Mouse (Mus musculus) liver, embryonic 16.5 days (tissue): Measurements from ENCODE around the gene Prrt1. TPM values are rescaled to one million over a fixed set of nuclear protein-coding genes. Genes with fewer than 3 reads are reported as not detected.

Experiments
- ATAC-seq: fragments of 200-750 bp; cut with Nextera tagmentation; 2 replicates; pipeline ENCODE4 v1.8.0; 2017; ENCODE audit warnings: low read depth, mild to moderate bottlenecking, moderate number of reproducible peaks, moderate library complexity
- H3K27ac ChIP-seq: fragments of 300-500 bp; sonication (generic); 2 replicates; pipeline ENCODE4 v1.5.1; 2014; ENCODE audit warnings: mild to moderate bottlenecking, low read length
- H3K27me3 ChIP-seq: fragments of 300-500 bp; sonication (generic); 2 replicates; pipeline ENCODE4 v1.6.1; 2014; ENCODE audit warnings: low read depth, low read length, mixed read lengths; ENCODE audit not compliant: control insufficient read depth, insufficient read depth
- H3K36me3 ChIP-seq: fragments of 300-500 bp; sonication (generic); 2 replicates; pipeline ENCODE4 v1.6.1; 2014; ENCODE audit warnings: mild to moderate bottlenecking; ENCODE audit not compliant: control insufficient read depth, insufficient read depth
- H3K4me1 ChIP-seq: fragments of 300-500 bp; sonication (generic); 2 replicates; pipeline ENCODE4 v1.6.1; 2014; ENCODE audit warnings: low read depth, low read length, mixed read lengths; ENCODE audit not compliant: control insufficient read depth
- H3K4me2 ChIP-seq: fragments of 300-500 bp; sonication (generic); 2 replicates; pipeline ENCODE4 v1.6.1; 2014; ENCODE audit warnings: low read depth, low read length, mixed read lengths
- H3K4me3 ChIP-seq: fragments of 300-500 bp; sonication (generic); 2 replicates; pipeline ENCODE4 v1.5.1; 2014; ENCODE audit warnings: low read depth, mild to moderate bottlenecking, low read length
- H3K9ac ChIP-seq: fragments of 300-500 bp; sonication (generic); 2 replicates; pipeline ENCODE4 v1.6.1; 2014; ENCODE audit warnings: low read depth, low read length
- H3K9me3 ChIP-seq: fragments of 300-500 bp; sonication (generic); replicated peaks from 2 replicates; pipeline ENCODE4 v1.6.1; 2016; ENCODE audit warnings: low read length; ENCODE audit not compliant: control insufficient read depth
- whole genome bisulfite sequencing: fragments of 180-500 bp; shearing (Covaris S2); extraction: QIAGEN DNeasy Blood & Tissue Kit; methylation state at CpG from one replicate; pipeline ENCODE4 v1.1.7; 2014; ENCODE audit not compliant: insufficient replicate concordance; 5-methylcytosine and 5-hydroxymethylcytosine counted together
- polyA plus RNA-seq: library from polyadenylated mRNA; unstranded; fragments of >200 nt; fragmentation: Nextera tagmentation; extraction: Ambion mirVana; gene quantifications from 2 replicates; pipeline ENCODE4 v1.2.1, GENCODE M21; 2015

The Prrt1 gene
- polyA plus RNA-seq, 1 experiment from 2014 or later, result not detected

- WGBS, result 85% methylated on average over 14 of the region's 14 CpGs
- Histone ChIP-seq H3K4me3 (no peak overlapping the region), H3K4me1 (peaks cover 17% of the 10 kb centered on the region), H3K9me3 (no peaks in the 10 kb centered on the region), H3K4me2 (no peak overlapping the region), H3K9ac (no peak overlapping the region), H3K27ac (no peak overlapping the region), H3K27me3 (no peaks in the 10 kb centered on the region), H3K36me3 (peaks cover 6% of the 10 kb centered on the region)
- ATAC-seq, result no peak
Measured at GRCm38 (mm10) chr17:34650781-34651180, 21.4 kb downstream of the Prrt1 start.

- H3K36me3 ChIP-seq, result peaks cover 6% of the 10 kb centered on the region
- no peak overlapping the region for H3K4me2 ChIP-seq
- no peak overlapping the region for H3K4me3 ChIP-seq
- peaks cover 8% of the 10 kb centered on the region for H3K4me1 ChIP-seq
- no peaks in the 10 kb centered on the region for H3K9me3 ChIP-seq
- no peak for ATAC-seq
- H3K9ac ChIP-seq, result no peak overlapping the region
- no peak overlapping the region for H3K27ac ChIP-seq
- no peaks in the 10 kb centered on the region for H3K27me3 ChIP-seq
- 55% methylated on average over 19 of the region's 19 CpGs for WGBS
Measured at GRCm38 (mm10) chr17:34651507-34652221, 22.3 kb downstream of the Prrt1 start.

- H3K4me2 ChIP-seq, result no peak overlapping the region
- WGBS, result 78% methylated on average over 10 of the region's 10 CpGs
- no peak overlapping the region for H3K4me3 ChIP-seq
- H3K27ac ChIP-seq, result no peak overlapping the region
- peaks cover 6% of the 10 kb centered on the region for H3K36me3 ChIP-seq
- H3K9me3 ChIP-seq, result no peaks in the 10 kb centered on the region
- H3K27me3 ChIP-seq, result no peaks in the 10 kb centered on the region
- peaks cover 6% of the 10 kb centered on the region for H3K4me1 ChIP-seq
- no peak for ATAC-seq
- no peak overlapping the region for H3K9ac ChIP-seq
Measured at GRCm38 (mm10) chr17:34652546-34652945, 23.2 kb downstream of the Prrt1 start.

GRCm38 (mm10) chr17:34652985-34653384 is 23.7 kb downstream of the Prrt1 start:
- no peak overlapping the region for H3K4me2 ChIP-seq
- H3K9me3 ChIP-seq, result no peaks in the 10 kb centered on the region
- no peak overlapping the region for H3K4me3 ChIP-seq
- H3K9ac ChIP-seq, result no peak overlapping the region
- no peak overlapping the region for H3K27ac ChIP-seq
- H3K27me3 ChIP-seq, result no peaks in the 10 kb centered on the region
- 84% methylated on average over 8 of the region's 8 CpGs for WGBS
- no peak for ATAC-seq
- H3K36me3 ChIP-seq, result peaks cover 6% of the 10 kb centered on the region
- H3K4me1 ChIP-seq, result peaks cover 2% of the 10 kb centered on the region

GRCm38 (mm10) chr17:34653746-34654285 is 24.5 kb downstream of the Prrt1 start:
- Histone ChIP-seq H3K9ac (no peak overlapping the region), H3K27ac (no peak overlapping the region), H3K4me3 (no peak overlapping the region), H3K36me3 (peaks cover 6% of the 10 kb centered on the region), H3K4me1 (no peaks in the 10 kb centered on the region), H3K9me3 (no peaks in the 10 kb centered on the region), H3K27me3 (no peaks in the 10 kb centered on the region), H3K4me2 (no peak overlapping the region)
- WGBS, result 52% methylated on average over 9 of the region's 9 CpGs
- ATAC-seq, result no peak

GRCm38 (mm10) chr17:34654392-34654791 is 25.1 kb downstream of the Prrt1 start:
- Histone ChIP-seq H3K9ac (no peak overlapping the region), H3K9me3 (no peaks in the 10 kb centered on the region), H3K4me1 (no peaks in the 10 kb centered on the region), H3K27ac (no peak overlapping the region), H3K27me3 (peaks cover 4% of the 10 kb centered on the region; the same call in 1 of the 2 replicates), H3K4me3 (no peak overlapping the region), H3K36me3 (peaks cover 6% of the 10 kb centered on the region), H3K4me2 (no peak overlapping the region)
- ATAC-seq, result no peak
- WGBS, result 79% methylated on average over 13 of the region's 13 CpGs

- no peaks in the 10 kb centered on the region for H3K4me1 ChIP-seq
- H3K27ac ChIP-seq, result no peak overlapping the region
- peaks cover 7% of the 10 kb centered on the region for H3K27me3 ChIP-seq
- no peak; the same call in 1 of the 2 replicates for ATAC-seq
- H3K4me3 ChIP-seq, result no peak overlapping the region
- peaks cover 6% of the 10 kb centered on the region for H3K36me3 ChIP-seq
- no peak overlapping the region for H3K9ac ChIP-seq
- 50% methylated on average over 7 of the region's 7 CpGs for WGBS
- no peak overlapping the region for H3K4me2 ChIP-seq
- no peaks in the 10 kb centered on the region for H3K9me3 ChIP-seq
Measured at GRCm38 (mm10) chr17:34655160-34655559, 25.8 kb downstream of the Prrt1 start.

GRCm38 (mm10) chr17:34655581-34655991 is 26.3 kb downstream of the Prrt1 start:
- peaks cover 3% of the 10 kb centered on the region for H3K36me3 ChIP-seq
- no peak overlapping the region for H3K4me2 ChIP-seq
- no peaks in the 10 kb centered on the region for H3K9me3 ChIP-seq
- no peak overlapping the region for H3K4me3 ChIP-seq
- peak; percentile 59 for ATAC-seq
- no peak overlapping the region for H3K9ac ChIP-seq
- H3K27ac ChIP-seq, result no peak overlapping the region
- H3K27me3 ChIP-seq, result peaks cover 12% of the 10 kb centered on the region
- WGBS, result 52% methylated on average over 4 of the region's 4 CpGs
- no peaks in the 10 kb centered on the region for H3K4me1 ChIP-seq

GRCm38 (mm10) chr17:34656666-34657065 is 27.3 kb downstream of the Prrt1 start:
- 45% methylated on average over 8 of the region's 8 CpGs for WGBS
- H3K9me3 ChIP-seq, result no peaks in the 10 kb centered on the region
- peaks cover 22% of the 10 kb centered on the region for H3K27me3 ChIP-seq
- no peak for ATAC-seq
- H3K4me1 ChIP-seq, result no peaks in the 10 kb centered on the region
- H3K27ac ChIP-seq, result no peak overlapping the region
- H3K4me2 ChIP-seq, result no peak overlapping the region
- H3K36me3 ChIP-seq, result no peaks in the 10 kb centered on the region; the same call in 1 of the 2 replicates
- H3K4me3 ChIP-seq, result no peak overlapping the region
- no peak overlapping the region for H3K9ac ChIP-seq
